ENCODE assay signal across 8 mouse cellular contexts in genomic region chr1:184737876-184738479, GRCm38 (mm10). TPM values are rescaled to one million over a fixed set of nuclear protein-coding genes. Genes with fewer than 3 reads are reported as not detected.
A peak's percentile ranks its signal among the peaks of the same experiment; 100 is the strongest.
DNase-seq lines count a peak whose midpoint lies in the region; TF ChIP-seq lines count a peak whose summit lies in the region.

No protein-coding gene starts in this region.

- WGBS in spleen, adult 2 months = 8% methylated on average over 13 of the region's 14 CpGs

- DNase-seq in cerebellum, postnatal 36 days = peak; percentile 21 to 37
- no peak for DNase-seq in cerebellum, adult 9-11 months
- DNase-seq in brain, adult 2 months (ENCODE audit: low read depth, low spot score) = peak; percentile 75
- peak; percentile 44 to 76 for DNase-seq in gastrocnemius, postnatal 4 days (ENCODE audit: low spot score in 2 of 2)
- DNase-seq in kidney, postnatal 10 days = peak; percentile 85
- DNase-seq in lung, postnatal 14 days = peak; percentile 78
- DNase-seq in spleen, adult 2 months (ENCODE audit: low read depth in 1 of 2, low spot score in 2 of 2) = peak; percentile 43 to 62

- no peak overlapping the region for H3K4me3 ChIP-seq in C2C12 (ENCODE audit: insufficient read depth, poor library complexity, severe bottlenecking)
- H3K4me3 ChIP-seq in spleen, adult 2 months (ENCODE audit: extremely low read depth, insufficient read depth, insufficient read length) = no peak overlapping the region

- H3K79me3 ChIP-seq in C2C12 (ENCODE audit: low read depth) = no peaks in the 10 kb centered on the region

- peak; percentile 68 for TF ChIP-seq CTCF in C2C12 (IDR thresholded peaks at IDR 0.05; ENCODE audit: control insufficient read depth, insufficient read depth, insufficient read length)
- TF ChIP-seq CTCF in spleen, adult 2 months (IDR thresholded peaks at IDR 0.05; ENCODE audit: extremely low read depth, insufficient read depth, insufficient read length, insufficient replicate concordance) = peak; percentile 76; the same call in 1 of the 2 replicates

- peak overlapping the region; percentile 11 for H3ac ChIP-seq in C2C12 (ENCODE audit: control insufficient read depth, insufficient read length, low read depth)

- H3K4me1 ChIP-seq in spleen, adult 2 months (ENCODE audit: control insufficient read depth, insufficient read depth, insufficient read length) = no peaks in the 10 kb centered on the region; the same call in 1 of the 2 replicates

- no peaks in the 10 kb centered on the region for H3K27me3 ChIP-seq in C2C12 (ENCODE audit: control insufficient read depth, insufficient read depth, insufficient read length)
- H3K27me3 ChIP-seq in spleen, adult 2 months (ENCODE audit: control insufficient read depth, insufficient read depth, low read length) = peaks cover 2% of the 10 kb centered on the region; the same call in 1 of the 2 replicates

- H3K79me2 ChIP-seq in C2C12 (ENCODE audit: control insufficient read depth, insufficient read depth) = no peaks in the 10 kb centered on the region

- TF ChIP-seq POLR2A in spleen, adult 2 months (IDR thresholded peaks at IDR 0.05; ENCODE audit: low read depth, low read length) = no peak

- no peak overlapping the region for H3K27ac ChIP-seq in spleen, adult 2 months (ENCODE audit: insufficient read depth, low read length)

- no peaks in the 10 kb centered on the region for H3K36me3 ChIP-seq in C2C12 (ENCODE audit: control insufficient read depth, insufficient read depth)
- H3K36me3 ChIP-seq in spleen, adult 2 months (ENCODE audit: control insufficient read depth, insufficient read depth, low read length) = no peaks in the 10 kb centered on the region

TF ChIP-seq in C2C12, 6 proteins besides CTCF, POLR2A, EP300 and RAD21:
- TF ChIP-seq FOSL1 (IDR thresholded peaks at IDR 0.05; ENCODE audit: insufficient read depth, low read length, poor library complexity, severe bottlenecking) = no peak
- peak; percentile 27 for TF ChIP-seq MAX (IDR thresholded peaks at IDR 0.05)
- TF ChIP-seq MYOD1 (IDR thresholded peaks at IDR 0.05; ENCODE audit: control insufficient read depth, insufficient read length, low read depth) = no peak

RNA-seq across cellular contexts. Expression of gene Hlx, which starts 5.6 kb away (rescaled TPM):
- polyA plus RNA-seq in C2C12 (2012; fragmentation: generic; extraction: Trizol) = 34.7 TPM
- total RNA-seq in gastrocnemius, postnatal 4 days (2021) = 10 to 100 TPM; 22.5 to 27.7 TPM
- 24.1 and 33.9 TPM in 2 replicates for polyA plus RNA-seq in spleen, adult 2 months (2012; rRNA removed)
